Mouse (Mus musculus): ENCODE data around the gene Tubd1. TPM values are rescaled to one million over a fixed set of nuclear protein-coding genes. Genes with fewer than 3 reads are reported as not detected.

The Tubd1 gene
- polyA plus RNA-seq, 1 experiment from 2014 or later, result 5.8 TPM

DNA sequence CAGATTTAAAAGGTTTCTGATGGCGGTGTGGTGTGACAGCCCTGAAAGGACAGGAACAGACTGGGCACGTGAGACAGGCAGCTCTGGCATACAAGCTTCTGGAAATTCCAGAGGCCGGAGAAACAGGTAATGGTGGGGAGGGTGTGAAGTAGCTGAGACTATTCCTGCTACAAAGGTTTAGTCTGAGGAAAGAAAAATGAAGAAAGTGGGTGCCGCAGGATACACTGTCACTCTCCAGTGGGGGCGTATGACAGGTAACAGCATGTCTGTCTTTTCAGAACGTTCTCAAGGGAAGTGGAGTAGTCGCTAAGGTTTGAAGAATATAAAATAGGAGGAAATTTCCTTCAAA, 55.4 kb downstream of the Tubd1 start:
- WGBS, result 92% methylated on average over 7 of the region's 7 CpGs
- Histone ChIP-seq H3K4me1 (replicated peaks; ENCODE audit: control insufficient read depth, insufficient read depth, low read length) (no peaks in the 10 kb centered on the region), H3K27ac (no peak overlapping the region), H3K36me3 (replicated peaks; ENCODE audit: control insufficient read depth, insufficient read depth) (no peaks in the 10 kb centered on the region), H3K9ac (no peak overlapping the region), H3K9me3 (ENCODE audit: control insufficient read depth, low read length) (no peaks in the 10 kb centered on the region), H3K27me3 (ENCODE audit: control insufficient read depth, insufficient read depth, low read length) (no peaks in the 10 kb centered on the region), H3K4me2 (replicated peaks) (no peak overlapping the region), H3K4me3 (replicated peaks; ENCODE audit: low read length) (no peak overlapping the region)
- DNase-seq (ENCODE audit: low spot score), result no peak
- no peak for ATAC-seq (ENCODE audit: low FRiP score)

DNA sequence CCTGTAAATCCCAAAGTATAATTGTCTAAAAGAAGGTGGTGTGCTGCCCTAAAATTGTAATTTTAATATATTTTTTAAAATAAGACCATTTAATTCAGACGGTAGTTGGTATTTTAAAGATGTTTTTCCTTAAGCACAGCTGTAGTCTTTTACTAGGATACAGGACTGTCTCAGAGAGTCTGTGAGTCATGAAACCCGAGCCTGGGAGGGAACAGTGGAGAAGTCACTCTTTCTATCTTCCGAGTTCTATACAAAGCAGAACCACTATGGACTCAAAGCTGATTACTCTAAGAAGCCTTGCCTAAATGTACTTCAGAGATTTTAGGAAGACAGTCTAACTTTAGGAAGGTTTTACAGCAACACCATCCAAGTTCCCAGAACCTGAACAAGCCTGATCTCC, 57.3 kb downstream of the Tubd1 start:
- no peaks in the 10 kb centered on the region for H3K4me1 ChIP-seq (replicated peaks; ENCODE audit: control insufficient read depth, insufficient read depth, low read length)
- DNase-seq (ENCODE audit: low spot score), result no peak
- no peaks in the 10 kb centered on the region for H3K27me3 ChIP-seq (ENCODE audit: control insufficient read depth, insufficient read depth, low read length)
- H3K9ac ChIP-seq, result no peak overlapping the region
- H3K4me2 ChIP-seq (replicated peaks), result no peak overlapping the region
- H3K36me3 ChIP-seq (replicated peaks; ENCODE audit: control insufficient read depth, insufficient read depth), result peaks cover 13% of the 10 kb centered on the region
- no peak overlapping the region for H3K4me3 ChIP-seq (replicated peaks; ENCODE audit: low read length)
- ATAC-seq (ENCODE audit: low FRiP score), result no peak
- H3K9me3 ChIP-seq (ENCODE audit: control insufficient read depth, low read length), result no peaks in the 10 kb centered on the region
- WGBS, result 76% methylated on average over 3 of the region's 3 CpGs
- no peak overlapping the region for H3K27ac ChIP-seq

DNA sequence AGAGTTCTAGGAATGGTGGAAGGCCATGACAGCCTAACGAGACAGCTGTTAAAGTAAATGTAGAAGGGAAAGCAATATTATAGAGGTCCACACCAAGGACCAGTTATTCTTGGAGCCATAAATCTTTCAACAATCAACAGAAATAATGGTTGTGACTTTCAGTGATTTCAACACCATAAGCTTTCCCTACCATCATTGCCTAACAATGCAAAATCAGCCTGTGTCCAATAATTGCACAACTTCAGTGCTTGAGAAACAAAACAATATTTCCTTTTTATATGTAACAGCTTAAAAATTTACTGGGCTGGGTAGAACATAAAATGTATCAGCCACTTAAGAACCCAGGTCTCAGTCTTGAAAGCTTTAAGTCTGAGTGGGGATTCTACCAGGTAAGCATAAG, 58.9 kb downstream of the Tubd1 start:
- Histone ChIP-seq H3K4me1 (replicated peaks; ENCODE audit: control insufficient read depth, insufficient read depth, low read length) (no peaks in the 10 kb centered on the region), H3K9ac (no peak overlapping the region), H3K9me3 (ENCODE audit: control insufficient read depth, low read length) (no peaks in the 10 kb centered on the region), H3K27me3 (ENCODE audit: control insufficient read depth, insufficient read depth, low read length) (no peaks in the 10 kb centered on the region), H3K36me3 (replicated peaks; ENCODE audit: control insufficient read depth, insufficient read depth) (peaks cover 15% of the 10 kb centered on the region), H3K4me2 (replicated peaks) (no peak overlapping the region), H3K4me3 (replicated peaks; ENCODE audit: low read length) (no peak overlapping the region), H3K27ac (no peak overlapping the region)
- ATAC-seq (ENCODE audit: low FRiP score) (no peak), DNase-seq (ENCODE audit: low spot score) (no peak)
- WGBS, result 92% methylated on average over 1 of the region's 1 CpGs

DNA sequence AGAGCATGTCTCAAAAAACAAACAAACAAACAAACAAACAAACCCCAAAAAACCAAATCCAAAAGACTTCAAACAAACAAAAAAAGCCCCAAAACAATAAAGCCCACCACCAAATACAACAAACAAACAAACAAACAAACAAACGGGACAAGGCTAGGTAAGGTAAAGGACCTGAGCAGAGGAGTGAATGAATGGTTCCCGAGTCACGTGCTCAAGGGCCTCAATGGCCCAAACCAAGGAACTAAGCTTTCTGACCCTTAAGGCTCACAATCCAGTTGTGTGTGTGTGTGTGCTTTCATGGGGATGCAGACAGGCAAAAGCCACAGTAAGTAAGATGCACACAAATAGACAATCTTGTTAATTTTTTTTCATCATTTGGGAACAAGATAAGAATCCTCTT, 59.5 kb downstream of the Tubd1 start:
- Histone ChIP-seq H3K4me2 (replicated peaks) (no peak overlapping the region), H3K9ac (no peak overlapping the region), H3K27ac (no peak overlapping the region), H3K36me3 (replicated peaks; ENCODE audit: control insufficient read depth, insufficient read depth) (peaks cover 15% of the 10 kb centered on the region), H3K4me1 (replicated peaks; ENCODE audit: control insufficient read depth, insufficient read depth, low read length) (no peaks in the 10 kb centered on the region), H3K4me3 (replicated peaks; ENCODE audit: low read length) (no peak overlapping the region), H3K9me3 (ENCODE audit: control insufficient read depth, low read length) (no peaks in the 10 kb centered on the region), H3K27me3 (ENCODE audit: control insufficient read depth, insufficient read depth, low read length) (no peaks in the 10 kb centered on the region)
- DNase-seq (ENCODE audit: low spot score) (no peak), ATAC-seq (ENCODE audit: low FRiP score) (no peak)
- 100% methylated on average over 3 of the region's 3 CpGs for WGBS

DNA sequence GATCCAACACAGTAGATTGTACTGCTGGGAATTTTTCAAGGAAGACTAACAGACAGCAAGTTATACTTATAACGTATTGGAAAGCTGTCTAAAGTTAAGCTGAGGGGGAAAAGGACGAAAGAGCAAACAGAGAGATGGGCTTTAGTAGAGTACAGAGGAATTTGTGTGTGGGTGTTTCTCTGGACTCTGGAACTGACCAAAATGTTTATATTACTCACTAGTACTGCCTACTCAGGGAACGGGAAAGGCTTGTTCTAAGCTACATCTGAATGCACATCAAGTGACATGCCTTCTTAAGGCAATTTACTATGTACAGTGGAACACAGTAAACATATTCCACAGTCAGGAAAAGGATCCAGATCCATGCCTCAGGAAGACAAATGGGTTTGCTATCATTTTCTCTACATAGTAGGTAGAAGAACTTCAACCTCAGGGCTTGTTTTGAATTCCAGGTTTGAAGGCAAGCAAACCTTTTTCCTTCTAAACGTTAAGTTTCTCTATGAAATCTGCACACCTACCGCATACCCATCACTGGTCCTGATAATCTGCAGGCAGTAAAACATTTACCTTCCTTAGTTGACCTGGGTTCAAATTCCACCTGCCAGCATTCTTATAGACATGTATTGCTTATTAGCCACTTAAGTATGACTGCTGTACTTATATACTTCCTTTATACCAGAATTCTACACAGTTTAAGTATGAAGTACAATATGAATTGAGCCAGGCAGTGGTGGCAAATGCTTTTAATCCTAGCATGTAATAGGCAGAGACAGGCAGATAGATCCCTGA, 60.1 kb downstream of the Tubd1 start:
- no peak overlapping the region for H3K4me3 ChIP-seq (replicated peaks; ENCODE audit: low read length)
- H3K36me3 ChIP-seq (replicated peaks; ENCODE audit: control insufficient read depth, insufficient read depth), result peaks cover 15% of the 10 kb centered on the region
- H3K4me2 ChIP-seq (replicated peaks), result no peak overlapping the region
- no peaks in the 10 kb centered on the region for H3K9me3 ChIP-seq (ENCODE audit: control insufficient read depth, low read length)
- no peaks in the 10 kb centered on the region for H3K27me3 ChIP-seq (ENCODE audit: control insufficient read depth, insufficient read depth, low read length)
- no peaks in the 10 kb centered on the region for H3K4me1 ChIP-seq (replicated peaks; ENCODE audit: control insufficient read depth, insufficient read depth, low read length)
- H3K9ac ChIP-seq, result no peak overlapping the region
- ATAC-seq (ENCODE audit: low FRiP score) (no peak), DNase-seq (ENCODE audit: low spot score) (no peak)
- no peak overlapping the region for H3K27ac ChIP-seq
- 94% methylated on average over 5 of the region's 5 CpGs for WGBS

DNA sequence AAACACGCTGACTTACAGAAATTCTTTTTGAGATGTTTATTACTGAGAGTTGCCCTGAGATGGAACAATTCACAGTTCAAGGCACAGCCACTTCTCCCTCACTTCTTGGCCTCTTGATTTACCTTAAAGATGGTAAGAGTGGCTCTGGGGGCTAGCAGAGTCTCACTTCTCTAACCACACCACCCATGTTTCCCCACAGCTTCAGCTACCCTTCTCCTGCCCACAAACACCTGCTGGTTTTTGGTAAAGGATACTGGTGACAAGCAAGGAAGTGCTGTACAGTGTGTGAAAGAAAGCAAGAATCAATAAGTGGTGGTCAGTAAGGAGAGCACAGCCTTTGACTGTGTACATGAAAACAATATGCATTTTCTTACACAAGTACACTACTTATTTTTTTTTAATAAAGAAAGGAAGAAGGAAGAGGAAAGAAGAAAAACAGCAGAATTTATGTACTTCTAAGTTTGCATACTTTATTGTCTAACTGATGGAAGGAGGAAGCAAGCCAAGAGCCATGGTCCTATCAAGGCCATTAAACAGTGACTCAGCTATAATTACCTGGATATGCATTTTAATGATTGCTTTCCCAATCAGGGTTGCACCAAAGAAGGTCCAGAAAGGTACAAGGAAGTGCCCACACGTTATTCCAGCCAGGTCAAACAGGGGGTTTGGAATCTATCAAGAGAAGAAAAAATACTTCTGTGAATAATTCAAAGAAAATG, 62.0 kb downstream of the Tubd1 start:
- H3K27me3 ChIP-seq (ENCODE audit: control insufficient read depth, insufficient read depth, low read length), result no peaks in the 10 kb centered on the region
- ATAC-seq (ENCODE audit: low FRiP score) (no peak), DNase-seq (ENCODE audit: low spot score) (no peak)
- no peak overlapping the region for H3K4me2 ChIP-seq (replicated peaks)
- no peaks in the 10 kb centered on the region for H3K9me3 ChIP-seq (ENCODE audit: control insufficient read depth, low read length)
- no peak overlapping the region for H3K9ac ChIP-seq
- no peaks in the 10 kb centered on the region for H3K4me1 ChIP-seq (replicated peaks; ENCODE audit: control insufficient read depth, insufficient read depth, low read length)
- no peak overlapping the region for H3K4me3 ChIP-seq (replicated peaks; ENCODE audit: low read length)
- 97% methylated on average over 2 of the region's 2 CpGs for WGBS
- peaks cover 15% of the 10 kb centered on the region for H3K36me3 ChIP-seq (replicated peaks; ENCODE audit: control insufficient read depth, insufficient read depth)
- H3K27ac ChIP-seq, result no peak overlapping the region

DNA sequence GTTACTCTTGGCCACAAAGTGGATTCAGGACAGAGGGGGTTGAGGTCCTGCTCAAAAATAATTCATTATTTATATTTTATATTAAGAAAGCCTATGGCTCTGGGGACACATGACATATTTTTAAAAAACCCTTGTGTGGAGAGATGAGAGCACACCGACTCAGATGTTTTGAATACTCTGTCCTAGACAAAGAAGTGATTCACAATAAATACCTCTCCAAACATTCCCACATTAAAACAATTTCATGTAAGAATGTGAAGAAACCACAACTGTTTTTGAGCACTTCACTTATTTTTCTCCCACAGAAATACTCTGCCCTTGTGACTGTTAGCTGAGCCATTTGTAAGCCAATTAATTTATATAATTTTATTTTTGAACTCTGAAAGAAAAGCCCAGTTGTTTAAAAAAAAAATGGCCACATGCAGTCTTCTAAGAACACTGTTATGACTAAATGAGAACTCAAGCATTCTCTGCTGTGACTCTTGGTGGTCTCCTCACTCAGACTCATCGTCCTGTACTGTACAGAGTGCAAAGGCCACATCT, 63.1 kb downstream of the Tubd1 start:
- H3K4me1 ChIP-seq (replicated peaks; ENCODE audit: control insufficient read depth, insufficient read depth, low read length), result no peaks in the 10 kb centered on the region
- H3K9ac ChIP-seq, result no peak overlapping the region
- H3K9me3 ChIP-seq (ENCODE audit: control insufficient read depth, low read length), result no peaks in the 10 kb centered on the region
- H3K4me2 ChIP-seq (replicated peaks), result no peak overlapping the region
- ATAC-seq (ENCODE audit: low FRiP score) (no peak), DNase-seq (ENCODE audit: low spot score) (no peak)
- no peak overlapping the region for H3K4me3 ChIP-seq (replicated peaks; ENCODE audit: low read length)
- no peak overlapping the region for H3K27ac ChIP-seq
- WGBS, result 93% methylated on average over 2 of the region's 2 CpGs
- no peaks in the 10 kb centered on the region for H3K27me3 ChIP-seq (ENCODE audit: control insufficient read depth, insufficient read depth, low read length)
- peaks cover 15% of the 10 kb centered on the region for H3K36me3 ChIP-seq (replicated peaks; ENCODE audit: control insufficient read depth, insufficient read depth)

DNA sequence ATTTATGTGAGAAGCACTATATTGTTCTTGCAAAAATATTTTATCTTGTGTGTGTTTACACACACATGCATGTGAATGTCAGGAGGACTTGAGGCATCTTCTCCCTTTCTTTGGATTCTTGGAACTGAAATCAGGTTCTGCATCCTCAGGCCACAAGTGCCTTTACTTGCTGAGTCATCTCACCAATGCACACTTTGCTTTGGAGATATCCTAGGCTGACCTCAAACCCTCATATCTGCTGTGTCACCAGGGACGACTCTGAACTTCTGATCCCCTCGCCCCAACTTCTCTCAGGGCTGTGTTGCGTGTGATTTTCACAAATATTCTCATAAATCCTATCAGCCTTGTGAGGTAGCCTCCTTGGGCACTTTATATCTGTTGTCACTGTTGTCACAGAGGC, 65.4 kb downstream of the Tubd1 start:
- Histone ChIP-seq H3K4me1 (replicated peaks; ENCODE audit: control insufficient read depth, insufficient read depth, low read length) (no peaks in the 10 kb centered on the region), H3K4me3 (replicated peaks; ENCODE audit: low read length) (no peak overlapping the region), H3K27ac (no peak overlapping the region), H3K36me3 (replicated peaks; ENCODE audit: control insufficient read depth, insufficient read depth) (peaks cover 15% of the 10 kb centered on the region), H3K9ac (no peak overlapping the region), H3K4me2 (replicated peaks) (no peak overlapping the region), H3K9me3 (ENCODE audit: control insufficient read depth, low read length) (no peaks in the 10 kb centered on the region), H3K27me3 (ENCODE audit: control insufficient read depth, insufficient read depth, low read length) (no peaks in the 10 kb centered on the region)
- ATAC-seq (ENCODE audit: low FRiP score) (no peak), DNase-seq (ENCODE audit: low spot score) (no peak)
- WGBS, result 90% methylated on average over 3 of the region's 3 CpGs

DNA sequence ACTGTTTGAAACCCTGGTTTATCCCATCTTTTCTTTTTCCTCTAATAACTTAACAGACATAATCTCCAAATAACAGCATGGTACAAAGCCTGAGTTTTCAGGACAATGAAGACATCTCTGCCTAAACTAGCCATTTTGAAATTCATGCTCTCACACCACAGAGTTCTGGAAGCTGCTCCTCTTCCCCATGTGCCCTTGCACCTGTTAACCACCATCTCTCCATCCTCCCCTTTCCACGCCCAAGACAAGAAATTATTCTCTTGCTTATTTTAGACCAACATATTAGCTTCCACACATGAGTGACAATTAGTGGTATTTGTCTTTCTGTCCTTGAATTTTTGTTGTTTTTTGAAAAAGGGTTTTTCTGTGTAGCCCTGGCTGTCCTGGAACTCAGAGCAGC, 67.2 kb downstream of the Tubd1 start:
- Histone ChIP-seq H3K27ac (no peak overlapping the region), H3K4me2 (replicated peaks) (no peak overlapping the region), H3K9ac (no peak overlapping the region), H3K36me3 (replicated peaks; ENCODE audit: control insufficient read depth, insufficient read depth) (peaks cover 3% of the 10 kb centered on the region), H3K9me3 (ENCODE audit: control insufficient read depth, low read length) (no peaks in the 10 kb centered on the region), H3K27me3 (ENCODE audit: control insufficient read depth, insufficient read depth, low read length) (no peaks in the 10 kb centered on the region), H3K4me1 (replicated peaks; ENCODE audit: control insufficient read depth, insufficient read depth, low read length) (no peaks in the 10 kb centered on the region), H3K4me3 (replicated peaks; ENCODE audit: low read length) (no peak overlapping the region)
- DNase-seq (ENCODE audit: low spot score) (no peak), ATAC-seq (ENCODE audit: low FRiP score) (no peak)
- 93% methylated on average over 1 of the region's 1 CpGs for WGBS
